Mouse (Mus musculus) heart, postnatal 0 days (tissue): ENCODE results near the gene Pi16.

Experiments used
- CTCF ChIP-seq: IDR thresholded peaks from 2 replicates; pipeline ENCODE4 v1.5.1; 2016; ENCODE audit warnings: antibody characterized with exemption, control low read depth, low read depth
- EP300 ChIP-seq: IDR thresholded peaks from 2 replicates; pipeline ENCODE4 v1.6.1; 2016; ENCODE audit warnings: antibody characterized with exemption, low read depth

GRCm38 (mm10) chr17:29347126-29347644, 29.7 kb downstream of the Pi16 start:
- TF ChIP-seq CTCF (no peak), EP300 (no peak)
